Mouse (Mus musculus) brown adipose tissue, adult 24 weeks (tissue): Measurements from ENCODE around the gene Slc35d1. TPM values are rescaled to one million over a fixed set of nuclear protein-coding genes. Genes with fewer than 3 reads are reported as not detected.
"Not testable (repeated sequence)": the region's sequence is repeated elsewhere in the genome, so short reads cannot be mapped to it uniquely, and the experiment has no call there.

Experiments used
- H3K27ac ChIP-seq: fragments of 200-500 bp; replicated peaks from 2 replicates; pipeline ENCODE4 v1.5.1; 2012; ENCODE audit warnings: low read depth, mild to moderate bottlenecking, low read length
- H3K4me1 ChIP-seq: fragments of 200-500 bp; 2 replicates; pipeline ENCODE4 v1.6.1; 2012; ENCODE audit warnings: low read length, mixed read lengths; ENCODE audit not compliant: control insufficient read depth, insufficient read depth, insufficient read length
- H3K4me3 ChIP-seq: fragments of 200-500 bp; 2 replicates; pipeline ENCODE4 v1.5.1; 2012; ENCODE audit warnings: low read depth, mild to moderate bottlenecking, low read length, moderate library complexity; ENCODE audit not compliant: insufficient read depth
- polyA plus RNA-seq: library from polyadenylated mRNA; stranded (reverse); fragments of >200 nt; gene quantifications from 2 replicates; pipeline ENCODE4 v1.2.4, GENCODE M21; 2012; ENCODE audit not compliant: missing spikeins, insufficient read depth, insufficient read length

The Slc35d1 gene
- polyA plus RNA-seq, 1 experiment, result 2.9 TPM

DNA sequence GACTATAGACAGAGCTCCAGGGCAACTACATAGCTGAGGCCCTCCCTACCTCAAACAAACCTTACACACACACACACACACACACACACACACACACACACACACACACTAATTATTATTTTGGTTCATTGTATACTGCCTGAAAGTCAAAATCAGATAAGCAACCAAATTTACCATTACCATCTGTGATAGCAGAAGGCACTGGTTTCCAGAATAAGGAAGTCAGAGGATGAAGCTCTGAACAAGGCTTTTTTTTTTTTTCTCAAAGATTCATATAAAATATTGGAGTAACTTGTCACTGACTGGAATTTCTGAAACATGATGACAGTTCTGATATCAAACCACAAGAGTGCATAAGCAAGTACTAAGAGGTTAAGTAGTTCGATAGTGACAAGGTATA is 6.4 kb downstream of the Slc35d1 start:
- Histone ChIP-seq H3K27ac (no peak overlapping the region), H3K4me1 (no peaks in the 10 kb centered on the region), H3K4me3 (no peak overlapping the region)

DNA sequence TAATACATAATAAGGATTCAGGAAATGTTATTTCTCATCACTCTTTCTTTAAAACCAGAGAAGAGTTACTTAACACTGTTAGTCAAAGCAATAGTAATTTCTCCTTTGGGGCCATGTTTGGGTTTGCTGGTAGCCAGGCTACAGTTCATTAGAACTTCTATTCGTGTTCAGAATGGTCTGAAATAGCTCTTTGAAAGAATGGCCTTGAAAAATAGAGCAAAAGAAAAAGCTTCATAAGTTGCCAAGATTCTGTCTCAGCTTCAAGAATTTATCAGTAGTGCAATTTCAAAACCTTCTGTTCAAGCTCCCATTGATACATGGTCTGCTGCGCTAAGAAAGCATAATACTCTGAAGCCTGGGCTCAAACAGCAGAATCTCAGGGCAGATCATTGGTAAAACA is 11.3 kb downstream of the Slc35d1 start:
- Histone ChIP-seq H3K4me1 (peaks cover 2% of the 10 kb centered on the region; the same call in 1 of the 2 replicates), H3K4me3 (no peak overlapping the region), H3K27ac (no peak overlapping the region)

DNA sequence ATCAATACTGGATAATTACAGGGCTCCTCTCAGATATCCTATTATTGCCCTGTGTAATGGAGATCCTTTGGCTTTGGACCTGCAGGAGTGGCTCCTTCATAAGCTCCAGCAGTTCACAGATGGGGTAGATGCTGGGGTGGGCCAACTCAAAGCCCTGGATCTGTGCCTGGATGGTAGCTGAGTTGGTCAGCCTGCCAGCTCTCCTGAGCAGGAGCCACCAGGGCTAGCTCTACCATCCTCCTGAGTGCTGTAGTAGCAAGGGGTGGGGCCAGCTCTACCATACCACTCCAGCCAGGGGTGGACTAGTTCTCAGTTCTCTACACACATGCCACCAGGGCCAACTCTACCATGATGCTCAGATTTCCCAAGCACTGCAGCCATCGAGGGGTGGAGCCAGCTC is 14.9 kb downstream of the Slc35d1 start:
- Histone ChIP-seq H3K4me3 (no peak overlapping the region), H3K27ac (no peak overlapping the region), H3K4me1 (peaks cover 2% of the 10 kb centered on the region; the same call in 1 of the 2 replicates)

DNA sequence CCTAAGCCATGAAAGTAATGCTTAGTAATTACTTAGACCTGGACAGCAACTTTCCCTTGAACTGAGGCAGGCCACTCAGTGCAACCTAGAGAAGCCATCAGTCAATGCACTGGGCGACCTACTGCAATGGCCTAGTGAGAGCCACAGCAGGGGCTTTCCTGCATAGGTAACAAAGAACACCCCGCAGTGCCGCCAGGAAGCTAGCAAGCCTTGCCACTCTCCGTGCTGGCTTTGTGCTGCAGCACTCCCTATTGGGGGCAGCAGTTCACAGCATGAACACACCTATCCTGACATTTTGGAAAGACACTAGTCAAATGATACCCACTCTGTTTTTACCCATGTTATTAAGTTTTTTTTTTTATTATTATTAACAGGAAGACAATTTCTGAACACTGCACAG is 15.9 kb downstream of the Slc35d1 start:
- Histone ChIP-seq H3K27ac (no peak overlapping the region), H3K4me3 (no peak overlapping the region), H3K4me1 (peaks cover 6% of the 10 kb centered on the region; the same call in 1 of the 2 replicates)

DNA sequence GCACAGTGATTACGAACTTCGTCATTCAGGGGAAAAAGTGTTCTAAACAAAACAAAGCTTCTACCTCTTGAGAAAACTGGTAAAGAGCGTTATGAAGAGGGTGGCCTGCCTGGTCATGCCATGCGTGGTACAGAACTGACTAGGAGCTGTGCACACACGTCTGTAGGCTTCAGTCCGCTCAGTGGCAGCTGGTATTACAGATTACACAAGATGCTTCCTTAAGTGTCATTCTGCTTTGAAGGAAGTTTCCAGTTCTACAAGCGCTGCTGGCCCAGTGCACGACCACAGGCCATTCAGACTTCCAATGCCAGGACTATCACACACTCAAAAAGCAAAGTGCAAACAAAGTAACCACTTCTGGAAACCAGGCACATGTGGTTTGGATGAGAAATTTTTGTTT is 17.6 kb downstream of the Slc35d1 start:
- Histone ChIP-seq H3K4me3 (no peak overlapping the region), H3K27ac (no peak overlapping the region), H3K4me1 (peaks cover 4% of the 10 kb centered on the region; the same call in 1 of the 2 replicates)

DNA sequence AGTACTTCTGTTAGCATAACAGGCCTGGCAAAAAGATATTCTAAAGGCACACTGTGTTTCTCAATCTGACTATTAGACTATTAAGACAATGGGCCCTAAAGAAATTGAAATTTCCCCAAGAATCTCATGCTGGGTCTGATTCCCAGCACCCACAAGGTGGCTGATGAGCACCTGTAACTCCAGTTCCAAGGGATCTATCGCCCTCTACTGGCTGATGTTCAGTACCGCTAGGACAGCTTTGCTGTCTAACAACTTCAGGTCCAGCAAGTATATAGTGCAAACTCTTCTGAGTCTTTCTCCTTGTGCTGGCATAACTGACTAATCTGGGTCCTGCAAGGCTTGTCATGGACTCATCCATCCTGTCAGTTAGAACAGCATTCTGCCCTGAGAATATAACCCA is 22.5 kb downstream of the Slc35d1 start:
- Histone ChIP-seq H3K4me3 (no peak overlapping the region), H3K27ac (no peak overlapping the region), H3K4me1 (peaks cover 4% of the 10 kb centered on the region; the same call in 1 of the 2 replicates)

DNA sequence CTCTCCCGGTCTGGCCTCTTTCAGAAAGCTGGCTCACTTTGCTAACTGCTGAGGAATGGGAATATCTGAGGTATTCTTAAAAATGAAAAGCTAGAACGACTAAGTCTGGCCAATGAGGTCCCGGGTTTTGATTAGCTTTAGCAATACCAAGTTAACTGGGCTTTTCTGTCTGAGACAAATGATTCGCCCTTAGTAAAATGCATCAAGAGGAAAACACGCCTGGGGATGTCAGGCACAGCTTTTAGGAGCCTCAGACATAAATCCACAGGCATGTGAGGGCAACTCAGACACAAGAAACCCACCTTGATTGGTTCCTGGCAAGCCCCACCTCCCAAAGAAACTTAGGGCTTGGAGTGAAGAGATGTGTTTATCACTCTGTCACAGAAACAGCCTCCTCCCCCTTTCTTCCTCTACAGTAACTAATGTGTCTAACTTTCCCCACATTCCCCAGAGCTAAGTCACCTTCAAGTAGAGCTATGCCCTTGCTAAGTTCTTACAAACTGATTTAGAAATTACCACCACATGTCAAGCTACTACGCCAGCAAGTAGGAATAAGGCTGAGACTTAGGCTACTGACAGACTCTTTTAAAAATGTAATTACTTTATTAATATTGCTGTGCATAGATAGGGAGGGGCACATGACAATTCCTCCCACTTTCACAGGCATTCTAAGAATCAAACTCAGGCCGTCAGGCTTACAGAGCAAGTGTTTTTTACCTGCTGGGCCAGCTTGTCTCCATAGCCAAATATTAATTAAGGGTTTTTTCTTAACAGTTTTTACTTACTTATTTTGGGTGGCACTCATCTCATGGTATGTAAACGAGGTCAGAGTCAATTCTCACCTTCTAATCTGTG is 26.0 kb downstream of the Slc35d1 start:
- Histone ChIP-seq H3K4me3 (no peak overlapping the region), H3K27ac (no peak overlapping the region), H3K4me1 (no peaks in the 10 kb centered on the region; the same call in 1 of the 2 replicates)

DNA sequence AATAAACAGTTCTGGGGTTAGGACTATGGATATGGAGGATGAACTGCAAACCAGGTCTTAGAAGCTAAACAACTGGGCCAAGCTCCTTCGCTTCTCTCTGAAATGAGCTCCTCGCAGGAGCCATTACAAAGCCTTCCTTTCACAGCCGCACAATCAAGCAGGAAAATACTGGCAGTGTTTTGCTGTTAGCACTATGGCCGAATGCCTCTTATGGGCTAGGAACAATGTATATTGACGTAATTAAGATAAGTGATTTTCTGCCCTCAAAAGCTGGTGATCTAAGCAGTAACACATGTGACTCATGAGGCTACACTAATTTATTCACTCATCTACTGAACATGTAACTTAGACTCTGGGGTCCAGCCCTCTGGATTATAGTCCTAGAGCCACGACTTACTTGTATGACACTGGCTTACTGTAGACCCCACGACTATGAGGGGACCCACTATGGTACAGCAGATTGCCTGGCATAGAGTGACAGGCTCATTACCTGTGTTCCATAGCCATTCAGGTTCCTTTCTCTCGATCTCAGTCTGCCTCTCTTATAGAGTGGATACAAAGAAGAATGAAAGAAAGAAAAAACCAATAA is 34.6 kb downstream of the Slc35d1 start:
- Histone ChIP-seq H3K4me3 (no peak overlapping the region), H3K4me1 (no peaks in the 10 kb centered on the region), H3K27ac (no peak overlapping the region)

DNA sequence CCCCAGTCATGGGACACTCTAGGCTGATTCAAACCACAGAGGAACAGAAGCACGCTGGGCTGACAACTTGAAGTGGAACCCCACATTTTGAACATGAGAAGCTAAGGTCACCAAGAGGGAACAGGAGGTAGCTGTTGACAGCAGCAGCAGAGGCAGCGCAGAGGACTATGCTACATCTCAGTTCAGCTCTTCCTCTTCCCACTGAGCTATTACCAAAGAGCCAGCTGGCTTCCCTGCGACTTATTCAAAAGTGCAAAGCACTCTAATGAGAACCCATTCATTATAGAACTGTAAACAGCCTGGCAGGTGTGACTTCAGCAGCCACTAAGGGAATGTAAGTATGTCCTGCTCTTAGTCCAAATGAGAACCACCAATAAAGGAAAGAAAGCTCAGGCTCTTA is 35.4 kb downstream of the Slc35d1 start:
- H3K27ac ChIP-seq, result no peak overlapping the region
- no peaks in the 10 kb centered on the region for H3K4me1 ChIP-seq

DNA sequence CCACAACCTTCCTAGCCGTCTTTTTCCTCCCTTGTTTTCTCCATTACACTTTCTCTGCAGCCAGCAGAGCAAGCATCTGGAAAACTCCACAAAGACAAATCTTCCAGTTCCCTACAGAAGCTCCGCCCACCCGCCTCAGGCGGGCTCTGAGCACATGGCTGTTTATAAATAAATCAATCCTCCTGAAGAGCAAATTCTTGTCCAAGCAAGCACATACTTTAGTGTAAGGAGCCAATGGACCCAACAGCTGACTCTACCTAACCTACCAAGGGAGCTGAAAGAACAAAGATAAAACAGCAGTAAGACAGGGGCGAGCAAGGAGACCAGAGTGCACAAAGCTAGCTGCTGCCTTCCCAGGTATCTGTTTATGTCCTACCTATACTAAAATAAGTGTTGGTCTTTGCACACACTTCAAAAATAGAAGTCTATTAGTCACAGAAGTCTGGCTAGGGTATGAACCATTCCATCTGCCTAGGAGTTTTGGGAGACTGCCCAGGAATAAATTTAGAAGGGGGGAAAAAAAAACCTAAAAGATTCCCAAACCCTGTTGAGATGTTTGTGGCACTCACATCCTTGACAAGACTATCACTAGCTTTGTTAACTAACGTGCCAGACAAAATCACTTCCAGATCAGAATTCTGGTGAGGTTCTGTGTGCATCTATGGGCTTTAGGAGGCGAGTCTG is 36.2 kb downstream of the Slc35d1 start:
- H3K4me1 ChIP-seq, result no peaks in the 10 kb centered on the region
- no peak overlapping the region for H3K4me3 ChIP-seq
- H3K27ac ChIP-seq, result no peak overlapping the region

More for the DNA sequence above, 35.4 kb downstream of the Slc35d1 start:
- no peak overlapping the region for H3K4me3 ChIP-seq

DNA sequence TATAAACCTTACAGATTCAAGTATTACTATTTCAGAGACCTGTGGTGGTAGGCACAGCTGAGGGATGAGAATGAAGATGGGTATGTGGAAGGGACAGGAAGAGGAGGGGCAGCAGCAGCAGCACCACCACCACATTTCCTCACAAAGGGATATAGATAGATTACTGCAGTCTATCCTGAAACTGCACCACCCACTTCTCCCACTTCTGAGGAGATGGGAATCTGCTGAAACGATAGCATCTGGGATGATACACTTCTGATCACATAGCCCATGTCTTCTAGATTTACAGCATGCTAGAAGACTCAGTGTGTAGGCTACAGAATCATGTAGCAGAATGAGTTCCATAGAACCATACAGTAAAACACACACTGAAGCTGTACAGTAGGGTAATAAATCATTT is 37.3 kb downstream of the Slc35d1 start:
- H3K27ac ChIP-seq, result no peak overlapping the region
- H3K4me1 ChIP-seq, result no peaks in the 10 kb centered on the region
- no peak overlapping the region for H3K4me3 ChIP-seq

DNA sequence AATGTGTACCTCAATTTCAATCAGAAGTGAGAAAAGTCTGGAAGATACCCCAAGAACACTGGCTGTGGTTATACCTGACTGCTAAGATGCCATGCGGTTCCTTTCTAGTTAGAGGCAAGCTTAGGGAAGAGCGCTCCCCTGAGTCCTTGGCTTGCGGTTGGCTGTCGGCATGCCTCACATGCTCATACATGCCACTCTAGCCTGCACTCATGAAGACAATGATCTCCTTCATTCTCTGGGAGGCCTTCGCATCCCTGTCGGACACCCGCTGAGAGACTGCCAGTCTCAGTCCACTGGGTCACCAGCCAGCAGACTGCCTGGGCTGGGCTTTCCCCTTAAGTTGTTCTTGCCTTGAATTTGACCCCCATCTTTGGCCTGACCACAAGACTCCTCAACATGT is 41.0 kb downstream of the Slc35d1 start:
- H3K4me1 ChIP-seq, result no peaks in the 10 kb centered on the region
- H3K4me3 ChIP-seq, result no peak overlapping the region
- no peak overlapping the region for H3K27ac ChIP-seq

DNA sequence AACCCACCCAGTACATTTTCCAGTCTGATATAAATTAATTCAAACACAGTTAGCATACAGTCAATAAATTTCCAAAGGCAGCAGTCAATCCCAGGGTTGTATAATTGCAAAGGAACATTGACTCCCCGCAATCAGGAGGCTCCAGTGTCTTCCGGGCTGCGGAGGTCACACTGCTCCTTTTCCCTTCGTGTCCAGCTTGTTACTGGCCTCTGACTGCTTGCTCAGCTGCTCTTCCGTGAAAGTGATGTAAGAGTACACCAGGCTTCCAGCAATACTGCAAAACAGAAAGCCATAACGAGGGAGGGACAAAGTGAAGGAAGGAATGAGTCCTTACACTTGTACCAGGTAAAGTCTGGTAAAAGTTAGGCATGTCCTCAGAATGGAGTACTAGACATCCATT is 41.5 kb downstream of the Slc35d1 start:
- H3K27ac ChIP-seq, result no peak overlapping the region
- H3K4me3 ChIP-seq, result no peak overlapping the region
- H3K4me1 ChIP-seq, result no peaks in the 10 kb centered on the region

DNA sequence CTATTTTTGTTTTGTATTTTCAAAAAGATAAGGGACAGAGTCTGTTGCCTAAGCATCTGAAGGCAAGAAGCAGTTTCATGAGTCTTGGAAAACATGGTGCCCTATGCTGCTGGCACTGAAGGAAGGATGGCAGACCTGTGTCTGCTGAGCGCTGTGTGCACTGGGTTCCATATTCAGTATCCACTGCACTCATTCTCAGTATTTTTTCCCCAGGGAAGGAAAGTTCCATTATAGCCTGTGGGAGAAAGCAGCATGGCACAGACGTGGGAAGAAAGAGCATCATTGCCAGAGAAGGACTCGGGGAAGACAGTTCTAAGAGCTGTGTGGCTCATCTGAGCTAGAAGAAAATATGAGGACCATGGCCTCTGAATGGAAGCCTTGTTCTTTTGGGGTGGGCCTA is 43.7 kb downstream of the Slc35d1 start:
- no peak overlapping the region for H3K27ac ChIP-seq
- no peaks in the 10 kb centered on the region for H3K4me1 ChIP-seq
- H3K4me3 ChIP-seq, result no peak overlapping the region

DNA sequence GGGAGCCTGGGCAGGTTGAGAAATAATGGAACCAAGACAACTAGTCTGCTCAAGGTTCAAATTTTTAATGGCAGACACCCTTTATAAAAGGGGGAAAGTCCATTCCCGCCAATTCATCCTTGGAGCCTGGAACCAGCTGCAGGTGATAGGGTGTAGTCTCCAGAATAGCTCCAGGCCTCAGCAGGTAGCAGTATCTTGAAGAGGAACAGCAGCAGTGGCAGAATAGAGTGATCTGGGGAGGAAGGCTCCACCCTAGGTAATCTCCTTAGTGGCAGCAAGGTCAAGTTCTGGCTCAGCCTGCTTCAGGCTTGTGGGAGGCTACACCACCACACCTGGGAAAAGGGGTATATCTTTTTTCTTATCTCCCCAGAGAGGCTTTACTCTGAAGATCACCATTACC is 48.8 kb downstream of the Slc35d1 start:
- H3K4me1 ChIP-seq, H3K27ac ChIP-seq: not testable (repeated sequence)

More for the DNA sequence above, 48.8 kb downstream of the Slc35d1 start:
- not testable (repeated sequence) for H3K4me3 ChIP-seq
